Mouse (Mus musculus) heart, postnatal 25 days (tissue): Measurements from ENCODE around the gene 5830411N06Rik. TPM values are rescaled to one million over a fixed set of nuclear protein-coding genes. Genes with fewer than 3 reads are reported as not detected.

Experiments used
- DNase-seq: peaks from one replicate; pipeline ENCODE4 v3.0.0; 2022; ENCODE audit warnings: low spot score
- intact Hi-C: fragments of 180-260 bp; cut with DNase I; formaldehyde crosslinking; loops from one replicate; pipeline ENCODE4 v1.15.1; 2025
- total RNA-seq, 2 experiments: library from RNA; stranded (reverse); gene quantifications; 2 replicates each; pipeline ENCODE4 v1.2.3; 2021

5830411N06Rik gene
- total RNA-seq = not detected

DNA sequence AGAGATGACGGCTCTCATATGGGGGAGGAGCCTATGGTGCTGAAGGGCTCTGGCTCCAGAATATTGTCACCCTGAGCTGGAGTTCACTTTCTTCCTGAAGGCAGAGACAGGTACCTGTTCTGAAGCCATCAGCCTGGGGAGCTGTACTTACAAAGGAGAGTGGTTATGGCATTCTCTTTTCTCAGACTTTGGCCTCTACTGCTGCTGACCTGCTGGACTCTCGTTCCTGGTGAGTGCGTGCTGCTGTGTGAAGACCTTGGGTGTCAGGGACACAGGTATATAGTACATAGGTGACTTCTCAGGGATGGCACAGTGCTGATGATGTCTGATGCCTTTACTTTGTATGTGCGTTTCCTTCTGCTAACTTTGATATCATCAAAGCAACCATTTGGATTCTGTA lies at the start of gene 5830411N06Rik:
Gene 5830411N06Rik, plus strand, starts transcription at position 69 of the 400 bp plus-strand sequence.
- no peak for DNase-seq
- intact Hi-C loops = no loop called here

DNA sequence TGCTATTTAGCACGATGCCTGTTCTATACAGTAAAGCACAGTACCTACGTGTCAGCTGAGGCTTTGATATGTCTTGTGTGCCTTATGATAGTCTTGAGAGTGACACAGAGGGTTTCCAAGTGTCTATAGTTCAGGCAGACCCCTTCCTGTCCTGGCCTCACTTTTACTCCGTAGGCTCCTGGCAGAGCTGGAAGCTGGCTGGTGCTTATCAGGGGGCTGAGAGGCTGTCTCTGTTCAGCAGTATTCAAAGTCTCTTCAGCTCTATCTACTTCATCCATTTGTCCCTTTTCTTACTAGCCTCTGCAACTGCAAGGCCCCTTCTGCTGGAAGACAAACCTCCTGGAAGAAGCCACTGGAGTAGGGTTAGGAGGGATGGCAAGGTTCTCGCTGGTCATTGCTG lies 46.0 kb upstream of the 5830411N06Rik start:
- DNase-seq = no peak
- intact Hi-C loops = no loop called here

DNA sequence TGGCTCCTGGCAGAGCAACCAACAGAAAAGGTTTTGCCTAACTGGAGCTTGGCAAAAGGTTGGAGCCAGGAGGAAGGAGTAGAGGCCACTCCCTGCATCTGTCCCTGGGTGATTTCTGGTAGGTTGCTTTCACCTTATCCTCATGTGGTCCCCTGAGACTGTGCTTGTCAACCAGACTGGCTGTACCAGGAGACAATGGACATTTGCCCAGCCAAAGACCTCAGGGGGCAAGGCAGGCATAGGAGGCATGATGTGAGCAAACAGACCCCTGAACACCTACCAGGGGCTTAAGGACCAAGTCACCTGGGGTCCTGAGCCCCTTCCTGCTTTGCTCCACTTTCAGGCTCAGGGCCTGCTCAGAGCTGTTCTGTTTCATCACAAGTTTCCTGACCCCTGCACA lies 41.2 kb upstream of the 5830411N06Rik start, which contains the start of gene Olfr524:
Gene Olfr524, minus strand, starts transcription at position 101 of the 400 bp plus-strand sequence.
- no peak for DNase-seq
- intact Hi-C loops = no loop called here

DNA sequence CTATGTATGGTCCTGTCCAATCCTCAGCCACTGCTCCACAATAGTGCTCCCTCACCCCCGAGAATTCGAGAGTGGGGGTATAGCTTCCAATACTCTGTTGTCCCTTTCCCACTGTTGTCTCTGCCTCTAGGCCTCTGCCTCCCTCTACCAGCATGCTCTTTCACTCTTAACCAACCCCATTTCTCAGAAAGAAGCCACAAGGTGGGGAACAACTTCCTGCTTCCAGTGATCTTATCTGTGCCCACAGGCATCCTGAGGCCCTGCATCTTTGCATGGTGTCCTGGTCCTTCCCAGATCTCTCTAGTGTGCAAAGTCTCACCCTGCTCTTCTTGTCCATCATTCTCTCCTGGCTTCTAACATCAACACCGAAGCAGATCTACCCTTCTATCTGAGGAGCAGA lies 40.2 kb upstream of the 5830411N06Rik start:
- DNase-seq = no peak
- intact Hi-C loops = no loop called here

DNA sequence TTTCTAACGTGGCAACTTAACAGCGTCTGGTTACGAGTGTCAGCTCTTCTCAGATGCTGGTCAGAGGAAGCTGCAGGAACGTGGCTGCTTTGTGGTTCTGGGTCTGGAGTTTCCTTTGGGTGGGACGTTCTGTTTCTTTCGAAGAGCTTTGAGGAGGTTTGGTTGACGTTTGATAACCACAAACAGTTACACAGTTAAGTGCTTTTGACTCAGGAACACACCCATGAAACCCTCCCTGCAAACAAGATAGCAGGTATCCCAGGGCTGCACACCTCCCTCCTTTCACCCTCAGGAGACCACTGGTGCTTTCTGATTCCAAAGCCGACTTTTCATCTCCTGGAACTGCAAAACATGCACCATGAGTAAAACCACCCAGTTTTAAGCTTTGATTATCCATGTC lies 38.9 kb upstream of the 5830411N06Rik start:
- no peak for DNase-seq
- intact Hi-C loops = no loop called here

DNA sequence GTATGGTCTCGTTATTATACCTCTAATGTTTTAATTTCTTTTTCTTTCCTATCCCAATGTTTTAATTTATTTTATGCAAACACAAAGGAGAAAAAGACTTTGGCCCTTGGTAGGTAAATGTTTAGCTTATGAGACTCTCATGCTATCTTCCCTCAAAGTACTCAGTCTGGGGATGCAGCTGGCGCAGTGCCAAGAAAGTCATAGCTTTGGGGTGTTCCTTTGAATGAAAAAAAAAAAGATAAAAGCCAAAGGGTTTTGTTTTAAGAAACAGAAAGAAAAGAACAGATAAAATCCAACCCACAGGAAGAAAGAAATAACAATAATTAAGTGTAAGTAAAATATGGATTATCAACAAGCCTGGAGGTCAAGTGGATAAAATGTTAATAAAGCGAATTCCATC lies 38.4 kb upstream of the 5830411N06Rik start:
- intact Hi-C loops = no loop called here

DNA sequence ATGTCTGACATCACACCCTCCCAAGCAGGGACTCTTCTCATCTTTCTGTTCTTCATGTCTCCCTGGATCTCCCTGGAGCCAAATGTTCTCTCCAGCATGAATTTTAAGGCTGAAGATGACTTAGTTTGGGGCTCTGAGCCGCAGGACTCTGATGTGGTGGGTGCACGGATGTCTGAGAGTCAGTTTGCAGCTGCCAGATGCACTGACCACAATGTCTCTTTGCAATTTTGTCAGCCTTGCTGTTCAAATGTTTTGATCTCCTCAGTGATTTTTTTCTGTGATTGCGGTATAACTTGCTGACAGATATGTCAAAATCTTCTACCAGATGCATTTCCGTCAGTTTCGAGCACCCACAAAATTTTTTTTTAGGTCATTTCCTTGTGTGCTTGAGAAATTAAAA lies 33.2 kb upstream of the 5830411N06Rik start:
- intact Hi-C loops = no loop called here
- DNase-seq = no peak

More for the DNA sequence above, 38.4 kb upstream of the 5830411N06Rik start:
- no peak for DNase-seq

DNA sequence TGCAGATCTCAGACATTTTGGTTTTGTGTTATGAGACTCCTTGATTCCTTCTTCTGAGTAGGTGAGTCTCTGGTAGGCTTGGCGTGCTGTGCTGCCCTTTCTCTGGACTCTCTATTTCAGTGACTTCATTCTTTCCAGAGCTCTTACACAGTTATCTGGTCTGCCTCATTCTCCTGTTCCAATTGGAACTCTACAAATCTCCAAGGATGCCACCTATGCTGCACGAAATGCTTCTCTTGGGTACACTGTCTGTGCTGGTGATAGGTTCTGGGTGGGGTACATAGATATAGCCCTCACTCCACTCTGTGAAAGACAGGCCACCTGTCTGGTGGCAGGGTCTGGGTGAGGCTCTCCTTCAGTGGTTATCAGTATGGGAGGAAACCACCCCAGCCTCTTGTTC lies 29.1 kb upstream of the 5830411N06Rik start, which contains the start of gene Cd163l1:
Gene Cd163l1, plus strand, starts transcription at position 301 of the 400 bp plus-strand sequence.
- no peak for DNase-seq
- intact Hi-C loops = no loop called here

DNA sequence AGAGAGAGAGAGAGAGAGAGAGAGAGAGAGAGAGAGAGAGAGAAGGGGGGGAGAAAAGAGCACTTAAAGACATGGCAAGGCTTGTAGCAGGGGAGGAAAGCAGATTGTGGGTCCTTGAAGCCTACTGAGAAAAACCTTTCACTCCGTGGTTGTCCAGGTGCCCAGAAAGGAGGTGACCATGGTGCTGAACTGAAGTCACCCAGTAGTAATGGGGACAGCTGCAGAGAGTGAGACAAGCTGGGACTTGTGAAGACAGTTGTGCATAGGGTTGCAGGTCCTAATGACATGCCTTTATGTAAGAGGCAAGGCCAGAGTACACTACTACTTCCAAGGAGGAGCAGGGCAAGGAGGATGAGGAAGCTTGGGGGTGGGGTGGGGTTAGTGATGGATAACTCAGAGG lies 27.8 kb upstream of the 5830411N06Rik start:
- DNase-seq = no peak

DNA sequence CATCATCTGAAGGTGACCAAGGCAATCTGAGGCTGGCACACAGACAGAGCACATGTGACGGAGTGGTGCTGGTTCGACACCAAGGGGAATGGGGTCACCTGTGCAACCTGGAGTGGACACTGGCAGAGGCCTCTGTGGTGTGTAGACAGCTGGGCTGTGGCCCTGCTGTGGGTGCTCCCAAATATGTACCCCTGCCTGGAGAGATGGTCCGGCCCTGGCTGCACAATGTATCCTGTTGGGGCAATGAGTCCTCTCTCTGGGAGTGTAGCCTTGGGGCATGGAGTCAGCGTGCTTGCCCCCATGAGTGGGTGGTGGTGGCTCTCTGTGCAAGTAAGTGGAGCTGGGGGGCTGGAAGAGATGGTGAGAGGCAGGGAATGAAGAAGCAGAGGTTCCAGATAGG lies 26.7 kb upstream of the 5830411N06Rik start:
- no peak for DNase-seq
- intact Hi-C loops = no loop called here

More for the DNA sequence above, 27.8 kb upstream of the 5830411N06Rik start:
- intact Hi-C loops = no loop called here

DNA sequence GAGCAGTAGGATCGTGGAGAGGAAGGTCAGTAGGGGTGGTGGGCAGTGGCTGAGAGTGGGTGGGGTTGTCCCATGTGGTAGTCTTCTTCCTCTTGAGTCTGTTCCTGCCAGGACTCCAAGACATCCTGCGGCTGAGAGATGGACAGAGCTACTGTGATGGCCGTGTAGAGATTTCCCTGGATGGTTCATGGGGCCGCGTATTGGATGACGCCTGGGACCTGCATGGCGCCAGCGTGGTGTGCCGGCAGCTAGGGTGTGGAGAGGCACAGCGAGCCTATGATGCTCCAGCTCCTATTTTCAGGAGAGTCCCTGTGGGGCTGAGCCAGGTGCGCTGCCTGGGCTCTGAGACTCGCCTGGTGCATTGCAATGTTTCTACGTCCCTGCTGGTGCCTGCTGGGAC lies 22.9 kb upstream of the 5830411N06Rik start:
- DNase-seq = no peak
- intact Hi-C loops = no loop called here

DNA sequence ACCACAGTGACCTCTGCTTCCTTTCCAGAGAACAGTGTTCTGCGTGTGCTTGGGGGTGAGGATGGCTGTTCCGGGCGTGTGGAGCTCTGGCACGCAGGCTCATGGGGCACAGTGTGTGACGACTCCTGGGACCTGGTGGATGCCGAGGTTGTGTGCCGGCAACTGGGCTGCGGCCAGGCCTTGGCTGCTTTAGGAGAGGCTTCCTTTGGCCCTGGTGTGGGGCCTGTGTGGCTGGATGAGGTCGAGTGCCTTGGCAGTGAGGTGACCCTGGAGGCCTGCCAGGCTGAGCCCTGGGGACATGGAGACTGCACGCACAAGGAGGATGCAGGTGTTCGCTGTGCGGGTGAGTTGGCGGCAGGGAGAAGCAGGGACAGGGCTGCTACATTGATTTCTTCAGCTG lies 18.6 kb upstream of the 5830411N06Rik start:
- DNase-seq = no peak
- intact Hi-C loops = no loop called here

DNA sequence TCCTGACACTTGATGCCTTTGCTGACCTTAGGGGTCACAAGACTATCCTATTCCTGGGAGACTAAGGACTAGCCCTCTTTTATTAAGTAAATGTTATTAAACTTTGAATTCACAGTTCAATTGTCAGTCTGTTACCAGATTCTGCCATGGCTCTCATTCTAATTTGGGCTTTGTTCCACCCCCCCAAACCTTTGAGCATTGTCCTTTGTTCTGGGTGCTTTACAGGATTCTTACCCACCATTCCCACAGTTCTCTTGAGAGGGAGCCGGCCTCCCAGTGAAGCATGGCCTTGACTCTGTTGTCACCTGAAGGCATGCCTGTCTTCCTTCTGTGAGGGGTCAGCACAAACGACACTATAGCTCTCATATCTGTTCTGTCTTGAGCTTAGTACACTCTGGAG lies 16.1 kb upstream of the 5830411N06Rik start:
- DNase-seq = no peak
- intact Hi-C loops = no loop called here

DNA sequence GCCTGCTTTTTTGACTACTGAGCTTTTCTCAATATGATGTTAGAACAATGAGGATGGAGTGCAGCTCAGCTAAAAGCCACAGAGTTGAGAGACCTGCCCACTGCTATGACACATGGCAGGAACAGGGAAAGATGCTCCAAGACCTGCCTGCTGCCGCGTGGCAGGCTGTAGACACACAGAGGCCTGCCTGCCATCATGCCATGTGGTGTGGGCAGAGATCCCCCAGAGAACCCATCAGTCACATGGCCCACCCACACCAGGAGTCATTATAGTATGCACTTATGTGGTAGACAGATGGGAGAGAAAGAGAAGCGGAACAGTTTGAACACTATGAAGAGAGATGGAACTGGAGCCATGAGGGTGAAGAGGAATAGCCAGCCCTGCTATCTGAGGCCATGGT lies 13.4 kb upstream of the 5830411N06Rik start:
- DNase-seq = no peak
- intact Hi-C loops = no loop called here

DNA sequence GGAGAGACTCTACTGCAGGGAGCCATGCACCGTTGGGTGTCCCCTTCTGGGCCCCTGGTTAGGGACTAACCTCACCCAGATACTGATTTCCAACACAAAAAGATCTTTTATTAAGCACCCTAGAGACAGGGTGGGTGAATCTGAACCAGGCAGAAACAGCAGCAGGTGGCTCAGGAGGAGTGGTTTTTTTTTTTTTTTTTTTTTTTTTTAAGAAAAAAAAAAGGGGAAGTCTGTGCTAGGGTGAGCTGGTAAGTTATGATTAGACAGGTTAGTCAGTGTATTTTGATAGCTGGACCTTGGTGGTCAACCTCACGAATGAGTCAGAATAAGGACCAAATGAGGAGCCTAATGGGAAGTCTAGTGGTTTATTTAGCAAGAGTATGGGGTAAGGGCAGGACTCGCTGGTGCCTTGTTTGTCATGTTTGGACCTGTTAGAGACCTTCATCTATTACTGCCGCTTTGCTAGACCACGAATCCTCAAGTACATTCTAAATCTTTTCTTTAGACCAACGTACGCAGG lies 6.8 kb downstream of the 5830411N06Rik start:
- intact Hi-C loops = no loop called here
- DNase-seq = no peak

DNA sequence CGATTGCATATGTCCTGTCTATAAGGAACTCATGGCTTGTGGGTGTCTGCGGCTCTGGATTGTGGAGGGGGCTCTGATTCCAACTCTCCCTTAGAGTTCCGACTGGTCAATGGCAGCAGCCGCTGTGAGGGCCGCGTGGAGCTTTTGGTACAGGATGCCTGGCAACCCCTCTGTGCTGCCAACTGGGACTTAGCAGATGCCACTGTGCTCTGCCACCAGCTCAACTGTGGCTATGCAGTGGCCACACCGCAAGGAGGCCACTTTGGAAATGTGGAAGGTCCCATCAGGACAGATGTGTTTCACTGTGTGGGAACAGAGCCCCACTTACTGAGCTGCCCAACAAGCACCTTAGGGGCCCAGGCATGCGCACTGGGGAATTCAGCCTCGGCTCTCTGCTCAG lies 48.7 kb downstream of the 5830411N06Rik start:
- intact Hi-C loops = no loop called here

DNA sequence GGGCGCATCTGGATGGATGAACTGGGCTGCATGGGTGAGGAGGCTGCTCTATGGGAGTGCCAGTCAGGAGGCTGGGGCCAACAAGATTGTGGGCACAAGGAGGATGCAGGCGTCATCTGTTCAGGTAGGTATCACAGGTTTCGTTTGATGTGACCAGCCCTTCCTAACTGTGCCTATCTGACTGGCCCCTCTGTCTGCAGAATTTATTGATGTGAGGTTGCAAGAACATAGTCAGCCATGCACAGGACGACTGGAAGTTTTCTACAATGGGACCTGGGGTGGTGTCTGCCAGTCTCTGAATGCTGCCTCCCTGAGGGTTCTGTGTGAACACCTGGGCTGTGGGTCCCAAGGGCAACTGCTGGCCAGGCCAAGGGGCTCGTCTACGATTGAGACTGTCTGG lies 49.8 kb downstream of the 5830411N06Rik start:
- DNase-seq = no peak
- intact Hi-C loops = no loop called here

More for the DNA sequence above, 48.7 kb downstream of the 5830411N06Rik start:
- no peak for DNase-seq

DNA sequence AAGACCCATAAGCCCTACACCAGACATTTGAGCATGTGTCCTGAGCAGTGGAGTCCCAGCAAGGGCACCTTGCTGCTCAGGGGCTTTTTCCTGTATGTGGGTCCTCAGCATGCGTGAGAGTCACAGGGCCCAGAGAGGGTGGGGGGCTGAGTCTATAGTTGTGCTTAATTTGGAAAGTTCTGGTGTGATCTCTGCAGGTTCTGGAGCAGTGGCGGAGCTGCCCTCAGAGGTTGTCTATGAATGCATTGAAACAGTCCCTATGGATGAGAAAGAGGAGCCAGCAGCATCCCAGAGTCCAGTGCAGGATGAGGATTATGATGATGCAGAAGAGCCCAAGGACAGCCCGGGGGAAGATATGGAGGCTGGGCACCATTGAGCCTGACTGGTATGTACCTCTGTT lies 52.3 kb downstream of the 5830411N06Rik start:
- no peak for DNase-seq
- intact Hi-C loops = no loop called here

DNA sequence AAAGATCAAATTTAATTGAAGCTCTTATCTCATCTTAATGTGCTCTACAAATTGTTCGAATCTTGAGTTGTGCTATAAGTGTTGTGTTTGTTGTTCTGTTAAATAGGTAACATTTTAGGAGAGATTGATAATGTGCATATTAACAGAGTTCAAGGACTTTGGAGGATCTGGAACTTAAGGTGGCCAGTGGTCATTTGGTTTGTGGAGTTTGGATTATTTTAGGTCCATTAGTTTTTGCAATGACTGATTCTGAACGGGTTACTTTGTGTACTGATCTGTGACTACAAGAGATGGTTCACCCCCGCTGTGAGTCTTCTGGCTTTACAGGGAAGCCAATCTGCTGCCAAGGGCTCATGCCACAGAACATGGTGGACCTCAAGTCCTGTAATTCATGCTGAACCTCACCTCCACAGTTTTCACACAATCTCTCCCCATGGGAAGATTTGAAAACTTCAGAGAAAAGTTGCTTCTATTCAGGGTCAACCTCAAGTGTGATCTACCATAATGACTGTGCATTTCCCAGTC lies 72.8 kb downstream of the 5830411N06Rik start:
- intact Hi-C loops = no loop called here

DNA sequence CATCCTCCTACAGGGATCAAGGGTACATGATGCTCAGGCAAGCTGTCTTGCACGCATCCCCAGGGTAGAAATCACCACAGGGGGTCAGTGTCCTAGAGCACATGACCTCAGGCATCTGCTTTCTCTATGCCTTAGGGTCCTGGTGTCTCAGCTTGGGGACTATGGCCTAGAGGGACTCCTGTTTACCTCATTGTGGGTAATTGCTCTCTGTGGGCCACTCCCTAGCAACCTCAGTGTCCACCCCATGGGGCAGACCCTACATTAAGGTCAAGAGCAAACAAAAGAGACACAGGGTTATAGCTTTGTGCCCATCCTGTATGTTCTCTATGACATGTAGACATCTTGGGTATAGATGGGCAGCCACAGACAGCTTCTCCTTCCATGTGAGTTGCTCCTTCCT lies 73.5 kb downstream of the 5830411N06Rik start, which contains the start of gene Olfr525:
Gene Olfr525, plus strand, starts transcription at position 301 of the 400 bp plus-strand sequence.
- intact Hi-C loops = no loop called here

More for the DNA sequence above, 72.8 kb downstream of the 5830411N06Rik start:
- DNase-seq = no peak

DNA sequence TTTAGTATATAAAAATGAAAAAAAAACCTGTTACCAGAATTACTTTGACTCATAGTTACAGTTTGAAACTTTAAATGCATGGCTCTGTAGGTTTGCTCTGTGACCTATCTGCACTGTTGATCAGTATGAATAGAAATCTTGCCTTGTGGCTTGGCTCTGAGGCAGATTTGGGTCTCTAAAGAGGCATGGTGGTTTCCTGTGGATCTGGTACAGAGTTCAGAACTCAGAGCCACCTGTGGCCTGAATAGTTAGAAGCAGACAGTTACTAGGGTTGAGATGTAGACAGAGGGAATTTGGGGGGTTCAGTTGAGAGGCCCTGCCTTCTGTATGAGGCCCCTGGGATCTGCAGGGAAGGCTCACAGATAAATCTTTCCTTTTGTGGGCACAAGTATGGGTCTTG lies 74.1 kb downstream of the 5830411N06Rik start:
- DNase-seq = no peak
- intact Hi-C loops = loop anchor here (1.0 kb wide), 1 partner anchor 99 kb away; no protein-coding TSS in a partner anchor

More for the DNA sequence above, 73.5 kb downstream of the 5830411N06Rik start, which contains the start of gene Olfr525:
- DNase-seq = no peak
